Mouse (Mus musculus) MN1 (cell line): Measurements from ENCODE around the gene Ppef1.
A peak's percentile ranks its signal among the peaks of the same experiment; 100 is the strongest.
"Not testable (repeated sequence)": the region's sequence is repeated elsewhere in the genome, so short reads cannot be mapped to it uniquely, and the experiment has no call there.

ENCODE experiments used
- DNase-seq: peaks from one replicate; pipeline ENCODE4 v3.0.0-alpha.2; 2016; ENCODE audit warnings: low spot score

Ppef1 gene

DNA sequence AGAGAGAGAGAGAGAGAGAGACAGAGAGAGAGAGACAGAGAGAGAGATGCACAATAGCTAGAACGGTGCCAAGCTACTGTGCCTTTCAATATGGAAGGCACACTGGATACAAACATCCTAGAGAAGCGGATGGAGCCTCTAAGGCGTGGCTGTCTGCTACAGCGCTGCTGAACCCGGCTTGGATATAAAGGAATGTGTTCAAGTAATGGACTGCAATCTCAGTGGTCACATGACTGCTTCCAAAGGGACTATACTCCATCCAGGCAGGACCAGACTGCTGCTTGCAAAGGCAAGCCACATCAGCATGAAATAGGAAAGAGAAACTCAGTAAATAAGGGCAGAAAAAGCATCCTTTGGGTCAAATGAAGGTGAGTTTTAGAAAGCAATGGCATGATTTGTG, at the start of gene Ppef1:
TSS of gene Ppef1 (minus strand) at position 116 of the 400 bp plus-strand sequence.
- DNase-seq = no peak

GRCm38 (mm10) chrX:160782276-160782675, 46.7 kb upstream of the Ppef1 start:
- DNase-seq = no peak

- no peak for DNase-seq
These were observed 37.5 kb upstream of the Ppef1 start for GRCm38 (mm10) chrX:160773033-160773432.

DNA sequence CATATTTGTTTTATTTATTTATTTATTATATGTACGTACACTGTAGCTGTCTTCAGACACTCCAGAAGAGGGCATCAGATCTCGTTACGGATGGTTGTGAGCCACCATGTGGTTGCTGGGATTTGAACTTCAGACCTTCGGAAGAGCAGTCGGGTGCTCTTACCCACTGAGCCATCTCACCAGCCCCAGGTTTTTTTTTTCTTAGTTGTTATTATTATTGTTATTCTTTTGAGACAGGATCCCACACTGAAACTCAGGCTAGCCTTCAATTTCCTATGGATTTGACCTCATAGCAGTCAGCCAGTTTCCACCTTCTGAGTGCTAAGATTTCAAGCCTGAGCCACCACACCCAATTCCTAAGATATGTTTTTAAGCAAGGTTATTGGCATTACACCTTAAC, 34.1 kb upstream of the Ppef1 start:
- DNase-seq = not testable (repeated sequence)

DNA sequence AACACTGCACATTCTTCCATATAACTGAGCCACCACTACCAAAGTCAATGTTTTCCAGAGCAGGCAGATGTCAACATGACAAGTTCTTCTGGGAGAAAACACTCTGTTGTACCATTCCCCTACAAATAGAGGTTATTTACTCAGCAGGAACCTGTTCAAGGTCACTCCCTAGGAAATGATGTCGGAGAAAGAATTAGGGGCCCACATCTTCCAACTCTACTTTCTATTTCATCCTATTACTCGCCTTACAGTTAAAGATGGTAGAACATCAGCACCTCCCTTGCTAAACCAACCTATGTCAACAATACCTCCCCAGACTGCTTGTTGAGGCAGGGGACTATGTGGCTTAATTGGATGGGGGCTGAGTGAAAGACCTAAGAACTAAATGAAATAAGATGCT, 32.1 kb upstream of the Ppef1 start, which contains the start of gene Rs1:
TSS of gene Rs1 (plus strand) at position 301 of the 400 bp plus-strand sequence.
- no peak for DNase-seq

DNA sequence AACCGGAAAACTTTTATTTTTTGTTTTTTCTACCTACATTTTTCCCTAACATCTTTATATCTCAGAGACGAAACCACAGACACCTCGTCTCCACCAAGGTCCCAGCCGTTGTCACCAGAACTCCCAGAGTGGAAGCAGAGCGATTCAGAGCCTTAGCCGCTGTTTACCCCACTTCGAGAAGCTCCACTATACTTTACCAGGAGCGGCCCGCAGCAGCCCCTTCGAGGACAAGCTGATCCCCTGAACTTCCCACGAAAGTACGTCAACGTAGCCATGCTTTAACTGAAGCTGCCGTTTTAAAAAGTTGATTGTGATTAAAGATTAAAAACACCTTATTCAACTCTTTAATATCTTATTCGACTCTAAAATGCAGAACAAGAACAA, 30.7 kb upstream of the Ppef1 start:
- no peak for DNase-seq

DNA sequence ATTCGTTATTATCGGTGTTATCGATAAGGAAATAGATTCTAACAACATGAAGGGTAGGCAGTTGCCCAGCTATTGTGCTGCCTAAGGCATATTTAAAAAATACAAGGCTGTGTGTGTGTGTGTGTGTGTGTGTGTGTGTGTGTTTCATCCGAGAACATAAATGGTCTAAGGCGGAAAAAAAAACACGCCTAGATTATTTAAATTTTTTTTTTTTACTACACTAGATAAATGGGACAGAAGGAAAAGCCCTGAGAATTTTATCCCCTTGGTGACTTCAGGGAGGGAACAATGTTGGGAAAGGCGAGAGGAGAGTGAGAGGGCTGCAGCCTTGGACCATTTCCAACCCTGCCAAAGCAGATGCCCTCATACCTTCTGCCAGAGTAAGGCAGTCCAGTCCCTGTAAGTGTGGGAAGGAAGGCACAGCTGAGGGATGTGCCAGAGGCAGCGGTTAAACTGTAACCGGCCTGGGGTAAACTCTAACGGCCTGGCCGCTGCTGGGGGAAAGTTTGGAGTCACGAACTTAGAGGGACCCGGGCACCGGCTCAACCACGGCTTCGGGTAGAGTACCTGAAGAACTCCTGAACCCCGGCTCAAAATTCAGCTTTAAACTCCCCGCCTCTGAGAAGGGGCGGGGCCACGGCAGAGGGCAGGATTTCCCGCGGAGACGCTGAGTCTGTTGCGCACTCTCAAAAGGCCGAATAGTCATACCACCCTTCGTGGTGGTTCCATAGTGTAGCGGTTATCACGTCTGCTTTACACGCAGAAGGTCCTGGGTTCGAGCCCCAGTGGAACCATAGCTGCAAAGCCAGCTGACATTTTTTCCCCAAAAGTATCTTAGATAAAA, 30.0 kb upstream of the Ppef1 start:
- DNase-seq = peak; percentile 87

DNA sequence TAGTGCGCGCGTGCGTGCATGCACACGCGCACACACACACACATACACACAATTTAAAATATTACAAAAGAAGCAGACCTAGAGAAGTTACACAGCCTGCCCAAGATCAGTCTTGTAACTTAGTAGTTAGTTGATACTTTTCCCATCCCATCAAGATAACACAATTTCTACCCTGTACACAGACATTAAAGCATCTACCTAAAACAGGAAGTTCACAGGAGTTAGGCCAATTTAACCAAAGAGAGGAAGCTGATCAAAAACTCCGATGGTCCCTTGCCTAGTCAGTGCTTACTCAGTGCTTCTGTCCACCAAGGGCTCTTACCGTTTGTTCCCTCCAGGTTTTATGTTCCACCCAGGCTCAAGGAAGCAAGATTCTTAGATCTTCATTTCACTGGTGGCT, 15.2 kb upstream of the Ppef1 start:
- DNase-seq = no peak

GRCm38 (mm10) chrX:160748653-160749052, 13.1 kb upstream of the Ppef1 start:
- DNase-seq = no peak

GRCm38 (mm10) chrX:160745399-160745798, 9.8 kb upstream of the Ppef1 start:
- DNase-seq = no peak

DNA sequence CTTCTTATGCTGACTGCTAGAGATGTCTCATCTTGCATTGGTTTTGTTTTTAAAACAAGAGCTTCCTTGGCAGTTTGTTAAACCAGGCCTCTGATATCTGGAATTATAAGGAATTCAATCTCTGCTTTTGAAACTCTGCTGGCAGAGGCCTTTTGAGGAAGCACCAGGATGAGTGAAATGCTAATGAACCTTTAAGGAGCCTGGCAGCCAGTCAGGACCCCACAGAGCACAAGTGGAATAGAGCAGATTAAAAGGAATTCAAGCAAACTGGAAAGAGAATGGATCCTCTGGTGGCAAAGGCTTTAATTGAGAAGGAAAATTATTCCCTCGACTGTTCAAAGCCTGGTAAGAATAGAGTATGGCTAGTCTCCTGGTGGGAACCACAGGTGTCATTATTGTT, 36.4 kb downstream of the Ppef1 start:
- DNase-seq = no peak

DNA sequence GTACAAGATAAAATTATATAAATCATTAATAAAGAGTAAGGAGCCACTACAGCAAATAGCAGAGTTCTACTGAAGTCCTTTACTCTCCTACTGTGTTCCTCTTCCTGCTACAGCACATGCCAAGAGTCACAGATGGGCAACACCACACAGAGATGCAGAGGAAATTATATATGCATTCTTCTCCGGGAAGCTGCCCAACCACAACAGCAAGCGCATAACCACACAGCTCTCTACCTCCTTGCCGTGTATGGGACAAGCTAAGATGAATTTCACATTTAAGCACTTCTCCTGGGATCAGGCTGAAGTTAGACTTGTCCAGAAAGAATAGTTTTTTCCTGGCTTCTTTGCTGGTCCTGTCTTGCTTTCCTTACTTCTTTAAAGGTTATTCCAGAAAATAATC, 44.0 kb downstream of the Ppef1 start:
- no peak for DNase-seq

DNA sequence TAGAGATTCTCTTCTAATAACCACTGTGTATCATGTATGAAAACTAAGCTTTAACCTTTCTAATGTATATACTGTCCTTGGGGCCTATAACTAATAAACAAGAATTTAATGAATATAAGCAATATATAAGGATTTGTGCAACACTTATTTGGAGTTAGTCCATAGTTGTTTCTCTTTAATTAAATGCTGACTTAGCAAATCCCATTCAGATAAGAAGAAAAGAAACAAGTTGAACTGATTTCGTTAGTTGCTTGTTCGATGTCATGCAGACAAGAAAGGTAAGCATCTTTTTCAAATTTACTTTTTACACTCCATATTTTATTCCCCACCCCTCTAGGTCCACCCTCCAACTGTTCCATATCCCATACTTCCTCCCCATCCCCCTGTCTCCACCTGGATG, 45.5 kb downstream of the Ppef1 start:
- DNase-seq = no peak

- no peak for DNase-seq
These were observed 65.6 kb downstream of the Ppef1 start for GRCm38 (mm10) chrX:160669992-160670391.

GRCm38 (mm10) chrX:160610882-160611644, 124.5 kb downstream of the Ppef1 start:
- DNase-seq = no peak

DNA sequence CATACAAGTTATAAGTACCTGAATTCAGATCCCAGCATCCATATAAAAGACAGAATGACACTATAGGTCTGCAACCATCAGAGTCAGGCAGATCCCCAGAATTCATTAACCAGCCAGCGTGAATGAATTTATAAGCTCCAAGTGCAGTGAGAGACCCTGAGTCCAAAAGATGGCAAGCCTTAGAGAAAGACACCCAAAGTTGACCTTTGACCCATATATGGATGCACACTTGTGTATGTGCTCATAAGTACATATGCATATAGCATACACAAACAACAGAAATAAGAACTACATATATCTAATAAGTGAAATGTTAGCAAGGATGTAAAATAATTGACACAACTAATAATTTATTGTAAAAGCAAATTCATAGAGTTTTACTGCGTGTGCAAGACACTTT, 125.1 kb downstream of the Ppef1 start:
- no peak for DNase-seq

- DNase-seq = no peak
These were observed 125.7 kb downstream of the Ppef1 start for GRCm38 (mm10) chrX:160609849-160610248.

DNA sequence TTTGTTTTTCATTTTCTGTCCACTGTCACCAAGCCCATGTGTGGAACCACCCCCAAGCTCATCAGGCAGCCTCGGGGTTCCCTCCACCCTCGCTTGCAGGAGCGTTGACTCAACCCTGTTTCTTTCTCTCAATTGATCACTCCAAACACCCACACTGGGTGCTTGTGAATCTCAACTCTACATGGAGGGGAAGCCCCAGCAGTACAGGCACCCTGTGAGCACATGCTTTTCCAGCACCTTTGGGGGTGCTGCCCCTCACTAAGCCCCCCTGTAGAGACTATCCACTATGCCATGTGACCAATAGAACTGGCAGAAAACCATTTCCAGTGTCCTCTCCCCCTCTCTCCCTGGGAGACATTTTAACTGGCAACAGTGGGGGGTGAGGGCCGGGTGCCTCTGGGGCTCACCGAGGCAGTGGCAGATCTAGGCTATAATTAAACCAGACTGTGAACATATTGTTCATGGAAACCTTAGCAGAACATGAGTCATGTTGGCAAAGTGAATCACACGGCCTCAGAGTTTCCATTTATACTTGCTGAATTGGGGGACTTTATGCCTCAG, 131.5 kb downstream of the Ppef1 start:
- DNase-seq = no peak

DNA sequence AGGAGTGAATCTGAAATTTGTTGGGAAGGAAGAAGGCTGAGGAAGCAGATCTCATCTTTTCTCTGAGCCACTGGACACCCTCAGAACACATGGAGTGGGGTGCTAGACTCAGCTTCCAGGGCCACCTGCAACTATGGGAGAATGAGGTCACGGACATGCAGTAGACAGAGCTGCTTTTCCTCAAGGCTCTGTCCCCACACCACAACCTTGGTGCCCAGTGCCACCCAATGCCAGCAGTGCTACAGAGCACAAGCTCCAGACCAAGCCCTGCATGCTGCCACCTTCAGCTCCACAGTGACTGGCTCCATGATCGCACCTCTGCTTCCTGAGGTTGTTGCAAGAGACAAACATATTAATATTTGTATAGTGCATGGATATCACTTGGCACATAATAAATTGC, 132.2 kb downstream of the Ppef1 start:
- no peak for DNase-seq

- no peak for DNase-seq
These were observed 132.8 kb downstream of the Ppef1 start for GRCm38 (mm10) chrX:160602770-160603169.

- DNase-seq = peak; percentile 21
These were observed 134.5 kb downstream of the Ppef1 start for GRCm38 (mm10) chrX:160601053-160601452.

DNA sequence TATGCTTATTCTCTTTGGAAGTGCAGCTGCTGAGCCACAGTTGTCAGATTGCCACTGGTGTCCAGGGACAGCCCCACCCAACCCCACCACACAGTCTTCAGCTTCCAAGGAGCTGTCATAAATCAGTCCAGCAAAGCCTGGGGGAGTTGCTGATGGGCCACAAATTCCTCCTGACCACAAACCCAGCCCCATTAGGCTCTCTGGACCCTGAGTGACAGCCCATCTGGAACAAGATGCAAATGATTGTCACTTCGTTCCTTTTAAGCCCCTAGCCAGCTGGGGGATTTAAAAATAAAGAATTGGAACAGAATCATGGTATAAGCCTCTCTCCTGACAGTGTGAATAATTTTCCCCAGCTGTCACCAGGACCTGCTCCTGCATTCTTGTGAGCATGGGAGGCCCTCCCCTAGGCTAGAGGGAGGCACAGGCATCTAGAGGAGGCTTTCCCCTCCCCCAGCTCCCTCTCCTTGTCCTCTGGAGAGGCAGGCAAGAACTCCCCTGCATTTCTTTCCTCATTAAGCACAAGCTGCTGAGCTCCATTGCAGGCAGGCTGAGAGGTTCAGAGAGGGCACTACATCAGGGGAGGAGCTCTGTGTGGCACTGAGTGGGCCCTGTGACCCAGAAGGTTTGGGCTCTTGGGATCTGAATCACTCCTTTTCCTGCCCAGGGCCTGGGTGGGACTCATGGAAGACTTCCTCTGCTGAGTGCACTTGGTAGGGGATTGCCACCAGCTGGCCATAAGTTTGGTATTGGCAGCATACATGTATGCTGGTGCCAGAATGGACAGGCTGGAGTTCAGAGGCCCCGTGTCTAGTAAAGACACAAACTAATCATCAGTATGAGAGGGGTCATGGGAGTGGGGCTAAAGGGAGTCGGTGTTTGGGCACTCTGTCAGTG, 136.8 kb downstream of the Ppef1 start:
- peak; percentile 10 for DNase-seq
